Mouse (Mus musculus): Measurements from ENCODE around the gene Fam83c.

Fam83c gene

DNA sequence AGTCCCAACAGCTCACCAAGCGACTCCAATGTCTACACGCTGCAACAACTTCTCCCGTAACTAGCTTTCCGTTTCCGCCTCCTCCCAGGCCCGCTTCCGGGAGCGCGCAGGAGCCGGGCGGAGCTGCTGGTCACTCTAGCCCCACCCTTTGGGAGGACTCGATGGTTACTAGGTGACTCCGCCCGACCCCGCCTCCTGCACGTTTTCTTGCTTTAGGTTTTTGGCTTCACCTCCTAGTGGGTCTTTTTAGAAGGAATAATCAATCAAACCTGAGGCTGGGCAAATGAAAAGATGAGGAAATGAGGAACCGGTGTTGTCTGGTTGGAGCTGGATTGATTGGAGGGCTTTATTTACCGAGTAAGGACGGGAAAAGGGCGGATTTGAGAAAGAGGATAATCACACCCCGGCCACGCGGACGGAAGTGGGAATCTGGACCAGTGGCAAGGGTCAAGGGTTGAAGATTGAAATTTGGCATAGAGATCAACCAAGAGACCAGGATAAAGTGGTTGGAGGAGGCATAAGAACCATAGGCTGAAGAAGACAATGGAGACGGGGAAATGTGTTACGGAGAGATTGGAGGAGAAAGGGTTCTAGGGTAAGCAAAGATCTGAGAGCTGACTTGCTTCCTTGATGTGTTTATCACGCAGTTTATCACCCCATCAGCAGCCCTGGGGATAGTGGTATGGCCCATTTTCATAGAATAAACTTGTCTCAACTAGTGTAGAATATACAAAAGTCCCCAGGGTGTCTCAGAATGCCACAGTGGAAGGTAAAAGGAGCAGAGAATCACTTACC, 7.8 kb downstream of the Fam83c start, which contains the start of gene Eif6:
Eif6 (minus strand) TSS at position 296 of the 795 bp plus-strand sequence.
- DNase-seq (ENCODE audit: low spot score) = peak; percentile 85

DNA sequence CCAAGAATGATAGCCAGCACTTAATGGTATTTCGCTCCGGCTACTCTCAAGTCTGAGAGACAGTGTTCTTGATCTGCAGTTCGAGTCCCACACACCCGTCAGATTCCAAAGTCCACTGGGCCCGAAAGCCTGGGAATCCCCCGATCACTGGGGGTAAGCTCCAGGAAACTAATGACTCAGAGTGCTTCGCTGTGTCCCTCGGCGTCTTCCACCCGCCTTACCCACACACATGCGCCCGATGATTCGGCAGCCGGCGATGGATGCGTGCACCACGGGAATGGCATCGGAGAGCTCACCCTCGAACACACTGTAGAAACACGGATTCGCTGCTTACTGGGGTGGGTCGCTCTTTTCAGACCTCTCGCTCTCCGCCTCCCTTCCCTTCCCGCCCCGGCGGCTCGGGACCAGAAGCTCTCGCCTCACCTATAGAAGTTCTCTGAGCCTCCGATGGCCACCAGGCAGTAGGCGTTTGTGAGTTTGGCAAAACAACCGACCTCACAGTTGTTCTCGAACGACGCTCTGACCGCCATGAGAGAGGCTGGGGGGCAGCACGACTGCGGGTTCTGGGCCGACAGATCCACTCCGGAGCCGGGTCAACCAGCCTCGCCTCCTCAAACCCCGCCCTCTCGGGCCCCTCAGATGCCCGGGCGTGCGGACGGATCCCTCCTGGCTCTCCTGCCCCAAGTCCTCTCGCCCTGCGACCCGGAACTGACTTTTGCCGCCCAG, 8.6 kb downstream of the Fam83c start:
- peak; percentile 40 for DNase-seq (ENCODE audit: low spot score)

DNA sequence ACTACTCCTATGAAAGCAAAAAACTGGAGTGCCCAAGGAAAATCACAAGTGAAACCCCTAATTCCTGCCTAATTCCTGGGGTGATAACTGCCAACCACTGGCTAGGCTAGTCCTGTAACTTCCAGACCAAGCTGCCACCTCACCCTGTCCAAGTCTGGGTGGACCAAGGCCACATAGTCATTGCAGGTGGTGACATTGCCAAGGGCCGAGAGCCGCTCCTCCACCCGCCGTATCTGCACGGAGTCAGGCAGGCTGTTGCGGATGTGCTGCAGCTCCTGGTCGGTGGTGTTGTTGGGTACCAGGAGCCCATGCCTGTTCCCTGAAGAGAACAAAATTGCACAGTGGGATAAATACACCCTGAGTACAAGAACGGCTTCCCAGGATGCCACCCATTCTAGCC, 10.9 kb downstream of the Fam83c start:
- DNase-seq (ENCODE audit: low spot score) = no peak

DNA sequence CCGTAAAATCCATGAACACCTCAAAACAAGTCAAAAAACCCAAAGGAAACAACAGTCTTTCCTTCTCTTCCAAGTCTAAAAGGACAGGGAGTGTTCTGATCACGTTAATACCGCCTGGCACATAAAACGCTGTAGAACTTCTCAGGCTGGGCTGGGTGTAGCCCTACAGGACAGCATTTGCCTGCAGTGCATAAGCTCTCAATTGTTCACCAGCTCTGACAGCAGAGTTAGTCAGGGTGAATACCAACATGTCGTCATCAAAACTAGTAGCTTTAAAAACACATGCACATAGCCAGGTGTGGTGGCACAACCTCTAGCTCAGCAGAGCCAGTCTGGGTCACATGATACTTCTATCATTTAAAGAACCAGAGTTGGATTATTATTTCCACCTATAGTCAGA, 13.9 kb downstream of the Fam83c start:
- DNase-seq (ENCODE audit: low spot score) = no peak

DNA sequence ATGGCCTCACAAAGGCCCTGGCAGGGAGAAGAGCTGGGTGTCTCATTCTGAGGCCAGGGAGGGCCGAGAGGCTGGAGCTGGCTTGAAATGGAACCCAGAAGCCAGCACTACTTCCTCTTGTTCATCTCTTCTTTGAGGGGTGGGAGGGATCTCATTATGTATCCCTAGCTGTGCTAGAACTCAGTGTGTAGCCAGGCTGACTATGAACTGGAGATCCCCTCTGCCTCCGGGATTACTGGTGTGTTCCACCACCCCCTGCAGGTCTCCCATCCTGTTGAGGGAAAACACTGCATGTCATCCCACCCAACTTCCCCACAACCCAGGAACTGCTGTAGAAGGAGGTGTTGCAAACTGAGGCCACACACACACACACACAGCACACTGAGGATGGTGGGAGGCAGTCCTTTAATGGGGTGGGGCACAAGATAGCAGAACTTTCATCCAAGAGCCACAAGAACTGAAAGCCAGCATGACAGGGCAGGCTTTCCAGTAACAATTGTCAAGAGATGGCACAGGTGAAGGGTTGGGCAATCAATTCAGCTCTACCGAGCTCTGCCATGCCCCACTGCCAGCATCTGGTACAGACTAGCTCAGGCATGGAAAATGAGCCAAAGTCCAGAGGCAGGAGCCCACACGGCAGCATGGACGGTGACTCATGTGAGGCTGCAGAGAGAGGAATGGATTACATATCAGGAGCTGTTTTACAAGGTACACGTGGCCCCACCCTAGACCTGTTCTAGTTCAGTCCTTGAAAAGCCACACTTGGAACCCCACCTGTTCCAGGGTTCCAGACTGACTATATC, 15.0 kb downstream of the Fam83c start:
- no peak for DNase-seq (ENCODE audit: low spot score)

DNA sequence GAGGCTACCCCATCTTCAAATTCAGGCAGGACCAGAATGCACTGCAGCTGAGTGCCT, 15.4 kb downstream of the Fam83c start, which contains the start of gene BC029722:
BC029722 (minus strand) TSS at position 35 of the 57 bp plus-strand sequence.
- DNase-seq (ENCODE audit: low spot score) = no peak

DNA sequence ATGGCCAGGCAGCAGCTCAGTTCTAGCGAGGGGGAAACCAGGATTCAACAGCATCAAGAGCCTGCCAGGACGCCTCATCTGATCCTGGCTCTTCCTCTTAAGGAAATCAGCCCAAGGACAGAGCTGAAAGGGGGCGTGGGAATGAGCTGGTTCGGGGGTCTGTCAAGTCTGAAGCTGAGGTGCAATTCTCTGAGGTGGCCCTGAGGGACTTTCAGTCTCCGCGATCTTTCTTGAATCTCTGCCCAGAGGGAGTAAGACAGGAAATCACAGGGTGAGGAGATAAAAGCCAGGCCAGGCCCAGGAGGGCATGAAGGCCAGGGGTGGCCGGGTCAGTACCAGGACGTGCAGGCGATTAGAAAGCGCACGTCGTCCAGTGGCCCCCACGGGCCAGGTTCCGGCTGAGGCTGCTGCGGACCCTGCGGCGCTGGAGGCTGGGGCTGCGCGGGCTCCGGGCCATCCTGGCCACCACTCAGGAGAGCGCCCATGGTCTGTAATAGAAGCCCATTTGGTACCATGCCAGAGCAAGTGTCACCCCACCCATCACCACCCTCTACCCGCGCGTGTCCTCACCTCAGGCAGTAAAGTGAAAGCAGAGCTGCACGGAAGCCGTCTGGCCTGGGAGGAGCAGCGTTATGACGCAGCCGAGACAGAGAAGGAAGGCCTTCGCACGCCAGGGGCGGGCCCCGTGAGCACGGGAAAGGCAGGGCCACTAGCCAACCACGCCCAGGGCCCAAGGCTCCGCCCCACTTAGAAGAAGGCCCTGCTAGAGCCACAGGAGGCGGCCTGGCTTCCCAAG, 15.9 kb downstream of the Fam83c start:
- DNase-seq (ENCODE audit: low spot score) = peak; percentile 96

DNA sequence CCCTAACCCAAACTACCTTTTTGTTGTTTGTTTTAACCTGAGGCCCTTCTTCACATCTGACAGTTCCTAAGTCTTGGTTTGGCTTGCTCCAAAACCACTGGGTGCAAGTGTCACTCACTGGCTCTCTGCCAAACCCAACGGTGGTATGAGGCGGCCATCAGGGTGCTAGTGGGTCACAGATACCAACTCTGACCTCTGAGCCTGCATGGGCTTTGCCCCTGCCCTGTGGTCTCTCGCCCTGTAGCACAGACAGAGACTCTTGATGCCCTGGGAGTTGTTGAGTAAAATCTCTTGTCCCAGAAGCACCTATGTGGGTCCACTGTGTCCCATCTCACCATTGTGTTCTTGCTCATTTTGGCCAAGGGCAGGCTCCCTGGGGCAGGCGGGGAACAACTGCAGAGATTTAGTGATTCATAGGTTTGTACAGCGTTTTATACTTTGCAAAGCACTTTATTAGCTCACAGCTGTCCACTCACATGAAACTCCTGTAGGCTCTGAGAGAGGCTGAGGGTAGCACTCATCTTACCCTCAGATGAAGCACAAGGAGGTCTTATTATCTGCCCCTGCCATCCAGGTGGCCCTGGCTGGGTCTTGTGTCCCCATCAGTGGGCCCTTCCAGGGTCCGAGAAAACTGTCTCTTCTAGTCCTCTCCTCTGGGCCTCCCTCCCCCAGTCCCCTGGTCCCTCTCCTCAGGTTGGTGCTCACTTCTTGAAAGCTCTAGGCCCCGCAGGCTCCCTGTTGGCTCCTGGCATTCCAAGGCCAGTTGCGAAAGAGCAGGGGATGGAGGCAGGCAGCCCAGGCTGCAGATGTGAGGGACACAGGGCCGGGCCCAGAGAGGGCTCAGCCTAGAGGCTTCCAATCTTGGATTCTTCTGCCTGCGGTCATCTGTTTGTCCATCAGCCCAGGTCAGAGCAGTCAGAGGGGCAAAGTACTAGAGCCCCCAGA, 17.1 kb downstream of the Fam83c start:
- DNase-seq (ENCODE audit: low spot score) = no peak

DNA sequence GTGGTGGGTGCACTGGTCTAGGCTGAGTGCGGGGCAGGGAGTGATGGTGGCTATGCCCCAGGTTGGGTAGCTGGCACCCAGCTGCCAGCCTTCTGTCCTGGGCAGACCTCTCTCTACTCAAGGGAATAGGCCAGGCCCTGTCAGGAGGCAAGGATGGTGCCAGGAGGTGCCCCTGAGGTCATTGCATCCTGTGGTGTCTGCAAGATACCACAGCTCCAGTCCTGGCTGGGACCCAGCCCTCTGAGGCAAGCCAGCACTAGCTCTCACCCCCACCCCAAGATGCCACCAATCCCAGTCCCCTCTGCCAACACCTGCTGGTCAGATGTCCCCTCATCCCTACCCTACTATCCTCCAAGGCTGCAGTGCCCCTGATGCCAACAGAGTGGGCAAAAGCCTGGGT, 18.5 kb downstream of the Fam83c start:
- no peak for DNase-seq (ENCODE audit: low spot score)

DNA sequence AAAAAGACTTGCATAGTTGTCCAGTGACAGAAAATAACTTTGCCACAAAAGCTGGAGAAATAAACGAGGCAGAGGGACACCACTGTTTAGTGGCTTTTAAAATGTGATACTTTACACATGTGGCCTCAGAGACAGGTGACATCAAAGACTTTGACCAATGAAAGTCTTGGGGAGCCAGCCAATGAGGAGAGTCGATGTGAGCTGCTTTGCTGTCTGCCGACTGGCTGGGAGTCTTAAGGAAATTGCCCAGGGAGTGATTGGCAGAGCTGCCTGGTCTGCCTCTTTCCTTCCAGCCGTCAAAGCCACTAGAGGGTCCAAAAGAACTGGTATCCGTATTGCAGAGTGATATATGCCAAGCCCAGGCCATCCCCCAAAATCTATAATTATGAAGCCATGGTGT, 19.8 kb downstream of the Fam83c start:
- no peak for DNase-seq (ENCODE audit: low spot score)

DNA sequence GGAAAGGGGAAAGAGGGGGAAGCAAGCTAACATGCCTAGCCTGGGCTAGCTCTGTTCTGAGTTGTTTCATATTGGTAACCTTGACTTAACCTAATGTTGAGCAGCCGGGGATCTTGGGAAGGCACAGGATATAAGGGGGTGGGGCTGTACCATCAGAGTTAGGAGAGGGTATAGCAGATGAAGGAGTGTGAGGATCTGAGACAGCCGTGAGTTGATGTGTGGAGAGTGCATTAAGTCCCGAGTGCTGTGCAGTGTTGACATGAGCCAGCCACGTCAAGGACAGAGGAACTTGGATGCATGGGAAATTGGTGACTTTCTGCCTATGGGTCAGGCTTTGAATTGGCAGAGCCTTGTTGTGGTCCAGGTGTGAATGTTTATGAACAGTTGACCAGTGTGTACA, 22.0 kb downstream of the Fam83c start:
- no peak for DNase-seq (ENCODE audit: low spot score)

DNA sequence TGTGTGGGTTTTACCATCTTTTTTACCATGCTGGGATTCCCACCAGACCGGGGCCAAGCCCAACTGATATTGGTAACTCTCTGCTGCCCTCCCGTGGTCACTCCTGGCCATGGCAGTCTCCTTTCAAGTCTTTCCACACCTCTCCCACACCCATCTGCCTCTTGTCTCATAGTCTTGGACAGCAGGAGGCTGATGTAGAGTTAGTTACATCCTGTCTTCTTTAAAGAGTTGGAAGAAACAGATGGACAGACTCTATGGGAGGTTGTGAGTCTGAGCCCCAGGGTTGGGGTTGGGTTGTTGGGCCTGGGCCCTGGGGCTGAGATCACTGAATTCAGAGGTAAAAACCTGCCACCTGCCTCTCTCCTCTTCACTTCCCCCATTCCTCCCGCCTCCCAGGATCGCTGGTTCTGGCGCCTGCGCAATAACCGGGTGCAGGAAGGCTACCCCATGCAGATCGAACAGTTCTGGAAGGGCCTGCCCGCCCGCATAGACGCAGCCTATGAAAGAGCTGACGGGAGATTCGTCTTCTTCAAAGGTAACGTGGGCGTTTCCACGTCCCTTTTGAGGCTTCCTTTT, 22.7 kb downstream of the Fam83c start:
- peak; percentile 79 for DNase-seq (ENCODE audit: low spot score)

DNA sequence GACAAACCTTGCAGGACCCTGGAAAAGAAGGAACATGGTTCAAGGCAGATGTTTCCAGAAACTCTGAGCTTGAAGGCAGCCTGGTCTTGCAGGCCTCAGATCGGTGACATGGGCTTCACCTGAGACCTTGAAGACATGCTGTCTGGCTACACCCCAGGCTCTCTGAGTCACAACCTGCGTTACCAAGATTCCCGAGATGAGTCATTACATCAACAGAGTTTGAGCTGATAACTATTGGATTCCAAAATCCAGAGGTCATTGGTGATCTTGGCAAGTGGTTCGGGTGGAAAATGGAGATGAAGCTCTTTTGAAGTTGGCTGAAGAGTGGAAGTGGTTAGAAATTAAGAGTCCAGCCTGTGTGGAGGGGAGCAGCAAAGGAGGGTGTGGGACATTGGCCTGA, 25.0 kb downstream of the Fam83c start:
- DNase-seq (ENCODE audit: low spot score) = no peak

DNA sequence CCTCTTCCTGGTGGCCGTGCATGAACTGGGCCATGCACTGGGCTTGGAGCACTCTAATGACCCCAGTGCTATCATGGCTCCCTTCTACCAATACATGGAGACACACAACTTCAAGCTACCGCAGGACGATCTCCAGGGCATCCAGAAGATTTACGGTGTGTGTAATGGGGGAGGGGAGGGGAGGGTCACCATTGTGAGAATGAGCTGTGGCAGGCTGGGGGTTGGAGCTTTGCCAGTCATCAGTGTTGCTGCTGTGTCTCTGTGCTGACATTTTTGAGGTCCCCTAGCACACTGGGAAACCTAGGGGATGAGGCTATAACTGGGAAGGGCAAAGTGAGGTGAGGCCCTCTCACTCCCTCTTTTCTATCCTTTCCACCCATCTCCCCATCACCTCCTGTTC, 27.2 kb downstream of the Fam83c start:
- DNase-seq (ENCODE audit: low spot score) = no peak

DNA sequence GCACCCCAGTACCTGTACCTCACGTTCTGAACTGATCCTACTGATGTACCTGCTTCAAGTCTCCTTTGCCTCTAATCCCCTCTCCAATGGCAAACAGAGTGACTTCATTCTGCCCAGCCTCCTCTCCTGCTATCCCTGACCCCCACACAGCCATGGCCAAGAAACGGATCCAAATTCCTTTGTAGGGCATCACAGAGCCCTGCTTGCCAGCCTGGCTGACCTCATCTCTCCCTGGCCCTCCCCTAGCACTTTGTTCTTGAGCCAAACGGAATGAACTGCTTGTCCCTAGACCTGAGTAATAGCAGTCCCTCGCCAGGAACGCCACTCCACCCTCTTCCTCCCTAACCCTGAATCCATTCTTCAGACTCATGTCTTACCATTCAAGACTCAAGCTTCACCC, 28.1 kb downstream of the Fam83c start:
- DNase-seq (ENCODE audit: low spot score) = no peak

DNA sequence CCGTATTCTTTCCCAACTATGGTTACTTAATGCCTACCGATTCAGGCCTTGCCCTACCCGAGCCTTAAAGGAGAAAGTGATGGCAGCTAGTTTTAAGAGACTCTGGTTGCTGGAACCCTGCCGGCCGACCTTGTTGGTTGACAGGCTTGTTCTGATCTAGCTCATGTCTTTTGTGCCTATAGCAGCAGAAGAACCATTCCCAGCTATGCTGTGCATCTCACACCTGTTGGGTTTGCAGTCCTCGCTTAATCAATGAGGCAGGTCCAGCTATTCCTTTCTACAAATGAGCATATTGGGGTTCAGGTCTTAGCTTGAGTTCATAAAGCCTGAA, 28.8 kb downstream of the Fam83c start:
- DNase-seq (ENCODE audit: low spot score) = no peak

DNA sequence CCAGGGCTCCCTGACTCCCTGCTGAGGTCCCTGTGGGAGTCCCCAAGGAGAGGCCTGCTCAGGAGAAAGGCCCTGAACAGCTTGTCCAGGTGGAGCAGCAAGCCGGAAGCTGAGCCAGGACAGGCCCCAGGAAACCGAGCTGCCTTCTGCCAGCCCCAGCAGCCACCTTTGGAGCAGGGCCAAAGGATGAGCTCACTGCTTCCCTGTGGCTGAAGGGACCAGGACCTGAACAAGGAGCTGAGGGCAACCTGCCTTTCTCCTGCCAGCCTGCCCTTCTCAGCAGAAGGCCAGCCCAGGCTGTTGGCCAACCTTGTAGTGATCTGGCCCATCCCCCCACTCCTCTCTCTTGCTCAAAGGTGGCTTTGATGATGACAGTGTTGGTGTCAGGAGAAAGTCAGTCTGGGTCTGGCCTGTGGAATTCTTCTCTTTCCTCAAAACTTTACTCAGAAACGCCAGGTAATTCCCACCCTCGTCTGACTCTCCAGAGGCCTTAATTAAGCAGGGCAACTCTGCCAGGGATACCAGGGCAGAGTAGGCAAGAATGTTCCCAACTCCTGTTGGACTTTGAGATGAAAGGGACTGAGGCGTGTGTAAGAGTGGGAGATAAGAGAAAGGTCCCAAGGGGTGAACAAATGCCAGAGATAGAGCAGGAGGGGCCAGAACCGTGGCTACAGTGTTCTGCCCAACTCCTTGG, 29.3 kb downstream of the Fam83c start:
- DNase-seq (ENCODE audit: low spot score) = no peak

DNA sequence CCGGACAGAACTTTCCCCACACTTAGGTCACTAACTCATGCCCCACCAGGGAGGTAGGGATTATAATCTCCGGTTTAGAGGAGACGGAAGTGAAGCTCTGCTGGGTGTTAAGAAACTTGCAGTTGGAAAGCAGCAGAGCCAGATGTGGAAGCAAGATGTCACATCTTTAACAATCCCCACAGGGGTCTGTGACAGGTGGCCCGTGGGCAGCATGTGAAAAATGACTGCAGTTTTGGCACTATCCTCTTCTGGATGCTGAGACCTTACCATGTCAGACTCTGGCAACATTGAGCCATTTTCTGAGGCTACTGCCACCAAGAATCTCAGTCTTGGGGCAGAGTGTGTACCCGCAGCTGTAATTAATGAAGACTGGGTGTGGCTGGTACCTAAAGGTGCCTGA, 30.6 kb downstream of the Fam83c start:
- DNase-seq (ENCODE audit: low spot score) = no peak

DNA sequence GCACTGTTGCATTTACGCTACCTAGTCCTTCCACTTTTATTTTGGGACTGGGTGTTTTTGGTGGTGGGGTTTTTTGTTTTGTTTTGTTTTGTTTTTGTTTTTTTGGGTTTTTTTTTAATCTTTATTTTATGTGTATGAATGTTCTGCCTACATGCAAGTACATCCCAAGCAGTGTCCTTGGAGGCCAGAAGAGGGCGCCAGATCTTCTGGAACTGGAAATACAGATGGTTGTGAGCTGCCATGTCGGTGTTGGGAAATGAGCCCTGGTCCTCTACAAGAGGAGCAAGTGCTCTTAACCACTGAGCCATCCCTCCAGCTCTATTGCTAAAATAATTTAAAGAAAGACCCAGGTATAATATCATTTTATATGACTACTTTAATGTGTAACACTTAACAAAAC, 31.9 kb downstream of the Fam83c start:
- DNase-seq (ENCODE audit: low spot score) = no peak

DNA sequence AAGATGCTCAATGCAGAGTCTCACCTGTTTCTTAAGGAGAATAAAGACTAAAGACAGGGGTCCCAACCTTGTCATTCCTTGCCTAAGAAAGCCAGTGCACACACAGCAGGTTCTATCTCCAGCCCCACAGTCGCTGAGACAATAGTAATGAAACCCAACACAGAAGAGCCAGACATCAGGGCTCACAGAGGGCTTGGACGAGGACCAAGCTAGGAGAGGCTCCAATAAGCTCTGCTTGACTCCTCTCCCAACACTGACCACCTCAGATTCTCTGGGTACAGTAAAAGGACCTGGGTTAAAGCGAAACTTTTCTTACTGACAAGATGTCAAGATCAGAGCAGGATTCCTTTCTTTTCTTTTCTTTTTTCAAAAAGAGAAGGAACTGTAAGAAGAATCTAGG, 36.0 kb downstream of the Fam83c start:
- no peak for DNase-seq (ENCODE audit: low spot score)

Data from T-cell, adult 2 months (primary cell).